Mouse (Mus musculus): ENCODE measurements at regions not wholly inside any gene's neighbourhood (a gene's known extent, or its start where the extent isn't known, plus 50 kb on each side); places are given as distances from the start of the nearest gene placed in this dataset.

DNA sequence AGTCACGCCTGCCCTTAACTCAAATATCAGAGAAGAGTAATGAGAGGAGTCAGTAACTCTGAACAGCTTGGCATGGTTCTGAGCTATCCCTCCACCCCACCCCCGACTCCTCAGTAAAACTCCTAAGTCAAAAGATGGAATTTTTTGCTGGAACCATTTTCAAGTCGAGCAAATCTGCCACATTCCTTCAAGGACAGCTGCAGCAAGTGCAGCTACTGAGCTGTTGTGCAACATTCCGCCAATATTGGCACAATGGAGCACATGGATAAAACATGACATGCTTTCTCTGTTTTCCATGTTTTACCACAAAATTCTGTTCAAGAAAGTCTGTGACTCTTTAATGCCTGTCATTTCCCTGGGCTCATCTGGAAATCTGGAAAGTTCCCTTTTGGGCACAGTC is 53.1 kb upstream of the Rps6ka3 start:
- no peaks in the 10 kb centered on the region for H3K27me3 ChIP-seq (ENCODE audit: control insufficient read depth, insufficient read depth, low read length)
- DNase-seq (ENCODE audit: low spot score) (no peak), ATAC-seq (replicated peaks; ENCODE audit: insufficient number of reproducible peaks, low FRiP score, low TSS enrichment, low read depth) (no peak)
- no peak overlapping the region for H3K9ac ChIP-seq (replicated peaks; ENCODE audit: low read length)
- H3K4me3 ChIP-seq (ENCODE audit: low read depth, low read length), result no peak overlapping the region
- H3K4me2 ChIP-seq (ENCODE audit: low read depth, low read length), result no peak overlapping the region
- no peaks in the 10 kb centered on the region for H3K4me1 ChIP-seq (ENCODE audit: control insufficient read depth, insufficient read depth, low read length)
- no peaks in the 10 kb centered on the region for H3K9me3 ChIP-seq (replicated peaks; ENCODE audit: control insufficient read depth, low read length)
- H3K36me3 ChIP-seq (replicated peaks; ENCODE audit: control insufficient read depth, insufficient read depth, low read depth, low read length), result no peaks in the 10 kb centered on the region
- no peak overlapping the region for H3K27ac ChIP-seq (replicated peaks; ENCODE audit: low read depth, low read length)
- WGBS, result 62% methylated on average over 4 of the region's 4 CpGs

DNA sequence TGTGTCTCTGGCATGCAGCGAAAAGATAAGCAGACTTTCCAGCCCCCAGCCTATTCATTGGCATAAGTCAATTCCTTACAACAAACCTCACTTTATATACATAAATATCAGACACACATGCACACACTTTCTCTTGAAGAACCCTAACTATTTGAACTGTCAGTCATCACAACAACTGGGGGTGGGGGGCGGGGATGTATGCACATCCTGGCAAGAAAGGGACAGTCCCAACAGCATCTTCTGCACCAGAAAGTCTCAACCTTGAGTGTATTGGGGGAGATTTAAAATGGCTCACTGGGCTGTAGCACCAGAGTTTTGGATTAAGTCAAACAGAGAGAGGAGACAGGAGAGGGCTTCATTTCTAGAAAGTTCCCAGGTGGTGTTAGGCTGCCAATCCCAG is 50.4 kb upstream of the Rps6ka3 start:
- Histone ChIP-seq H3K4me2 (ENCODE audit: low read depth, low read length) (no peak overlapping the region), H3K27ac (replicated peaks; ENCODE audit: low read depth, low read length) (no peak overlapping the region), H3K36me3 (replicated peaks; ENCODE audit: control insufficient read depth, insufficient read depth, low read depth, low read length) (no peaks in the 10 kb centered on the region), H3K4me3 (ENCODE audit: low read depth, low read length) (no peak overlapping the region), H3K4me1 (ENCODE audit: control insufficient read depth, insufficient read depth, low read length) (no peaks in the 10 kb centered on the region), H3K9me3 (replicated peaks; ENCODE audit: control insufficient read depth, low read length) (no peaks in the 10 kb centered on the region), H3K27me3 (ENCODE audit: control insufficient read depth, insufficient read depth, low read length) (no peaks in the 10 kb centered on the region), H3K9ac (replicated peaks; ENCODE audit: low read length) (no peak overlapping the region)
- ATAC-seq (replicated peaks; ENCODE audit: insufficient number of reproducible peaks, low FRiP score, low TSS enrichment, low read depth) (no peak), DNase-seq (ENCODE audit: low spot score) (no peak)
- 85% methylated on average over 2 of the region's 2 CpGs for WGBS

All from embryonic facial prominence, embryonic 11.5 days (tissue).